Mouse (Mus musculus) neural tube, embryonic 12.5 days (tissue): ENCODE results near the gene Snu13. TPM values are rescaled to one million over a fixed set of nuclear protein-coding genes. Genes with fewer than 3 reads are reported as not detected.

Source experiments
- ATAC-seq: fragments of 200-750 bp; cut with Nextera tagmentation; 2 replicates; pipeline ENCODE4 v1.8.0; 2017; ENCODE audit warnings: low read depth, mild to moderate bottlenecking, moderate TSS enrichment, moderate library complexity; ENCODE audit not compliant: low FRiP score
- H3K27ac ChIP-seq: fragments of 300-500 bp; sonication (generic); 2 replicates; pipeline ENCODE4 v1.5.1; 2016
- H3K27me3 ChIP-seq: fragments of 300-500 bp; sonication (generic); replicated peaks from 2 replicates; pipeline ENCODE4 v1.6.1; 2016; ENCODE audit warnings: mild to moderate bottlenecking
- H3K36me3 ChIP-seq: fragments of 300-500 bp; sonication (generic); 2 replicates; pipeline ENCODE4 v1.6.1; 2016; ENCODE audit warnings: mild to moderate bottlenecking
- H3K4me1 ChIP-seq: fragments of 300-500 bp; sonication (generic); 2 replicates; pipeline ENCODE4 v1.6.1; 2016
- H3K4me2 ChIP-seq: fragments of 300-500 bp; sonication (generic); replicated peaks from 2 replicates; pipeline ENCODE4 v1.6.1; 2016; ENCODE audit warnings: mild to moderate bottlenecking
- H3K4me3 ChIP-seq: fragments of 300-500 bp; sonication (generic); 2 replicates; pipeline ENCODE4 v1.5.1; 2016
- H3K9ac ChIP-seq: fragments of 300-500 bp; sonication (generic); 2 replicates; pipeline ENCODE4 v1.6.1; 2016; ENCODE audit warnings: mild to moderate bottlenecking
- H3K9me3 ChIP-seq: fragments of 300-500 bp; sonication (generic); 2 replicates; pipeline ENCODE4 v1.6.1; 2016; ENCODE audit warnings: mild to moderate bottlenecking
- WGBS: fragments of 180-500 bp; shearing (Covaris S2); methylation state at CpG from one replicate; pipeline ENCODE4 v1.1.7; 2016; 5-methylcytosine and 5-hydroxymethylcytosine counted together
- polyA plus RNA-seq: library from polyadenylated mRNA; unstranded; fragments of >200 nt; fragmentation: Nextera tagmentation; extraction: Ambion mirVana; gene quantifications from 2 replicates; pipeline ENCODE4 v1.2.1, GENCODE M21; 2016

Snu13 gene
- polyA plus RNA-seq, 1 experiment from 2014 or later, result 193 TPM

GRCm38 (mm10) chr15:82058719-82059201, 11.4 kb upstream of the Snu13 start, which contains the start of gene 4930407I10Rik:
Gene 4930407I10Rik, plus strand, starts transcription at chr15:82059151.
- ATAC-seq, result no peak
- peaks cover 7% of the 10 kb centered on the region; the same call in 1 of the 2 replicates for H3K27me3 ChIP-seq
- no peak within 1 kb of the TSS for H3K4me3 ChIP-seq
- H3K36me3 ChIP-seq, result no peaks in the 10 kb centered on the region
- no peak within 1 kb of the TSS for H3K4me2 ChIP-seq
- 91% methylated on average over 1 of the region's 1 CpGs for WGBS
- no peaks in the 10 kb centered on the region for H3K4me1 ChIP-seq
- no peak within 1 kb of the TSS for H3K27ac ChIP-seq
- H3K9ac ChIP-seq, result no peak within 1 kb of the TSS
- H3K9me3 ChIP-seq, result no peaks in the 10 kb centered on the region

- H3K9ac ChIP-seq, result no peak overlapping the region
- no peak for ATAC-seq
- H3K36me3 ChIP-seq, result no peaks in the 10 kb centered on the region
- H3K4me1 ChIP-seq, result no peaks in the 10 kb centered on the region
- no peak overlapping the region for H3K4me3 ChIP-seq
- H3K4me2 ChIP-seq, result no peak overlapping the region
- peaks cover 3% of the 10 kb centered on the region; the same call in 1 of the 2 replicates for H3K27me3 ChIP-seq
- 65% methylated on average over 5 of the region's 5 CpGs for WGBS
- no peaks in the 10 kb centered on the region for H3K9me3 ChIP-seq
- H3K27ac ChIP-seq, result no peak overlapping the region
These were observed 5.1 kb upstream of the Snu13 start for GRCm38 (mm10) chr15:82052544-82052943.

GRCm38 (mm10) chr15:82046246-82046891, 1.0 kb downstream of the Snu13 start:
- H3K27ac ChIP-seq, result no peak overlapping the region
- ATAC-seq, result 0 out of 2 replicates have a peak, but pooled peaks have one; percentile 21
- peaks cover 15% of the 10 kb centered on the region for H3K4me1 ChIP-seq
- no peaks in the 10 kb centered on the region for H3K27me3 ChIP-seq
- H3K4me3 ChIP-seq, result peak overlapping the region; percentile 99
- WGBS, result 5% methylated on average over 26 of the region's 26 CpGs
- peak overlapping the region; percentile 98 for H3K4me2 ChIP-seq
- H3K9me3 ChIP-seq, result no peaks in the 10 kb centered on the region
- peaks cover 11% of the 10 kb centered on the region for H3K36me3 ChIP-seq
- peak overlapping the region; percentile 96 for H3K9ac ChIP-seq

GRCm38 (mm10) chr15:82044166-82044784, 3.1 kb downstream of the Snu13 start:
- Histone ChIP-seq H3K4me1 (peaks cover 15% of the 10 kb centered on the region), H3K27me3 (no peaks in the 10 kb centered on the region), H3K27ac (no peak overlapping the region), H3K4me2 (no peak overlapping the region), H3K36me3 (peaks cover 25% of the 10 kb centered on the region), H3K4me3 (no peak overlapping the region), H3K9ac (no peak overlapping the region), H3K9me3 (no peaks in the 10 kb centered on the region)
- no peak for ATAC-seq
- WGBS, result 97% methylated on average over 7 of the region's 7 CpGs

GRCm38 (mm10) chr15:82040650-82041049, 6.7 kb downstream of the Snu13 start:
- H3K27me3 ChIP-seq, result no peaks in the 10 kb centered on the region
- no peak overlapping the region for H3K27ac ChIP-seq
- 96% methylated on average over 1 of the region's 1 CpGs for WGBS
- H3K9ac ChIP-seq, result no peak overlapping the region
- H3K36me3 ChIP-seq, result peaks cover 39% of the 10 kb centered on the region
- H3K4me3 ChIP-seq, result no peak overlapping the region
- H3K9me3 ChIP-seq, result no peaks in the 10 kb centered on the region
- ATAC-seq, result no peak
- H3K4me1 ChIP-seq, result peaks cover 3% of the 10 kb centered on the region
- H3K4me2 ChIP-seq, result no peak overlapping the region

- H3K9me3 ChIP-seq, result no peaks in the 10 kb centered on the region
- H3K4me3 ChIP-seq, result no peak overlapping the region
- 85% methylated on average over 12 of the region's 12 CpGs for WGBS
- no peaks in the 10 kb centered on the region for H3K27me3 ChIP-seq
- H3K4me2 ChIP-seq, result no peak overlapping the region
- H3K27ac ChIP-seq, result no peak overlapping the region
- H3K36me3 ChIP-seq, result peaks cover 50% of the 10 kb centered on the region
- ATAC-seq, result no peak
- H3K9ac ChIP-seq, result no peak overlapping the region
- H3K4me1 ChIP-seq, result no peaks in the 10 kb centered on the region
These were observed 11.3 kb downstream of the Snu13 start for GRCm38 (mm10) chr15:82035904-82036689.

- Histone ChIP-seq H3K4me1 (no peaks in the 10 kb centered on the region), H3K4me2 (no peak within 1 kb of the TSS), H3K27ac (no peak within 1 kb of the TSS), H3K9ac (no peak within 1 kb of the TSS), H3K36me3 (peaks cover 55% of the 10 kb centered on the region), H3K9me3 (no peaks in the 10 kb centered on the region), H3K27me3 (no peaks in the 10 kb centered on the region), H3K4me3 (no peak within 1 kb of the TSS)
- WGBS, result 94% methylated on average over 4 of the region's 4 CpGs
- ATAC-seq, result no peak
These were observed 13.6 kb downstream of the Snu13 start, which contains the start of gene Desi1 for GRCm38 (mm10) chr15:82033762-82034161. Gene Desi1, minus strand, starts transcription at chr15:82033862.

GRCm38 (mm10) chr15:82032386-82032785, 15.0 kb downstream of the Snu13 start:
- Histone ChIP-seq H3K4me2 (no peak overlapping the region), H3K27ac (no peak overlapping the region)

GRCm38 (mm10) chr15:82027726-82028125, 19.7 kb downstream of the Snu13 start:
- H3K27me3 ChIP-seq, result no peaks in the 10 kb centered on the region
- no peak overlapping the region for H3K27ac ChIP-seq
- H3K9me3 ChIP-seq, result no peaks in the 10 kb centered on the region
- no peak overlapping the region for H3K4me2 ChIP-seq
- ATAC-seq, result no peak
- H3K9ac ChIP-seq, result no peak overlapping the region
- WGBS, result 90% methylated on average over 7 of the region's 7 CpGs
- H3K4me3 ChIP-seq, result no peak overlapping the region
- H3K36me3 ChIP-seq, result peaks cover 93% of the 10 kb centered on the region
- no peaks in the 10 kb centered on the region for H3K4me1 ChIP-seq

More at GRCm38 (mm10) chr15:82032386-82032785, 15.0 kb downstream of the Snu13 start:
- no peak for ATAC-seq
- H3K9ac ChIP-seq, result no peak overlapping the region
- no peak overlapping the region for H3K4me3 ChIP-seq
- 93% methylated on average over 7 of the region's 7 CpGs for WGBS
- no peaks in the 10 kb centered on the region for H3K4me1 ChIP-seq
- H3K36me3 ChIP-seq, result peaks cover 58% of the 10 kb centered on the region
- H3K9me3 ChIP-seq, result no peaks in the 10 kb centered on the region
- no peaks in the 10 kb centered on the region for H3K27me3 ChIP-seq

- ATAC-seq, result no peak
- Histone ChIP-seq H3K36me3 (peaks cover 94% of the 10 kb centered on the region), H3K4me1 (no peaks in the 10 kb centered on the region), H3K27ac (no peak overlapping the region), H3K4me2 (no peak overlapping the region), H3K9me3 (no peaks in the 10 kb centered on the region), H3K9ac (no peak overlapping the region), H3K4me3 (no peak overlapping the region), H3K27me3 (no peaks in the 10 kb centered on the region)
- WGBS, result 94% methylated on average over 7 of the region's 7 CpGs
These were observed 20.1 kb downstream of the Snu13 start for GRCm38 (mm10) chr15:82027276-82027675.

GRCm38 (mm10) chr15:82023965-82024635, 23.3 kb downstream of the Snu13 start:
- Histone ChIP-seq H3K36me3 (peaks cover 79% of the 10 kb centered on the region), H3K9ac (no peak overlapping the region), H3K27ac (no peak overlapping the region), H3K4me2 (no peak overlapping the region), H3K4me1 (no peaks in the 10 kb centered on the region), H3K27me3 (no peaks in the 10 kb centered on the region), H3K9me3 (no peaks in the 10 kb centered on the region), H3K4me3 (no peak overlapping the region)
- WGBS, result 93% methylated on average over 6 of the region's 6 CpGs
- ATAC-seq, result no peak
